Mouse (Mus musculus) adrenal gland, postnatal 36 days (tissue): ENCODE measurements at regions not wholly inside any gene's neighbourhood (a gene's known extent, or its start where the extent isn't known, plus 50 kb on each side); places are given as distances from the start of the nearest gene placed in this dataset.
A peak's percentile ranks its signal among the peaks of the same experiment; 100 is the strongest.

Experiments used
- DNase-seq, 2 experiments: peaks; one replicate each; pipeline ENCODE4 v3.0.0; 2021; ENCODE audit warnings: mixed read lengths in 1 of 2

DNA sequence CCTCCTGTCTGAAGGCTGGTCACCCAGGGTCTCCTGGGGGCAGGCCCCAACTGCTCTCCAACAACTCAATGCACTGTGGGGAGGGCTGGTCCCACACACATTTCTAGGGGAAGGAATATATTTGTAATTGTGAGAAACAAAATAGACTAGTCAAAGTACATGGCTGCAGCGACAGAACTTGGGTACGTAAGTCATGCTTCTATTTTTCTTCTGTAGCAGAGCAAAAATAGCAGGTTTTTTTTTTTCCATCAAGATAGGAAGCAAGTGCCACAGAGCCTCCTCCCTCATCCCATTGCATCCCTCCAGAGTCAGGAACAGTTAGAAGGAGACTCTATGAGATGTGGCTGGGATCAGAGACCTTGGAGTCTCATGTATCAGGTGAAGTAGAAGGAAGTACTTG is 124.9 kb upstream of the Tnr start:
- no peak for DNase-seq

DNA sequence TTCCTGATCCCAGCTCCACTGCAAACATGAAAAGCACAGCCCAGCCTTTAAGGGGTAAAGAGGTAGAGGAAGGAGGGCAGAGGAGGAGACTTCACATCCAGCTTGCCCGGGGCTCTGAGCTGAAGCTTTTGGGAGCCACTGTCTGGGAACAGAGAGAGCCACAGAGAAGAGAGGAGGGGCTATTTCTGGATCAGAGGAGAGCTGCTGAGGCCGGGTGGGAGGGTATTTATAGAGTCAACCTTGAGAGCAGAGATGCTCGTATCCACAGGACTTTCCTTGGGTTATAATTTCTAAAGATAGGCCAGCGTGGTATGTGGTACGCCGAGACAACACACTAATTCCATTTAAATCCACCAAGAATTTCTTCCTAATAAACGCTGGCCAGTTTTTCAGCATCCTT is 117.3 kb upstream of the Tnr start:
- DNase-seq = no peak

DNA sequence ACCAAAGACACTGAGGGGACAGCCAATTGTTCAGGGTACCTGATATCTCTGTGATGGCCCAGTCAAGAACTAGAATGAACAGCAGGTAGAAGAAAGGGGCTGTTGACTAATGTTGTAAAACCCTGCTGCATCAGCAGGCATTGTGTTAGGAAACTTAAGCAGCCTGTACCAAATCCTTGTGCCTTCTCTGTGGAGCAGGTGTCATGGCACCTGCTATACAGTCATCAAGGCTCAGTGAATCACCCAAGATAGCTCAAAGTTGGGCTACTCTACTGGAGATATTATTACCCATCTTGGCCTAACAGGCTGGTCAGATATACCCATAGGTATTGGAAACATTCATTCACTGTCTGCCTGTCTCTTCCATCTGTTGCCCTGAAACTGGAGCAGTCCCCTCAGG is 116.8 kb upstream of the Tnr start:
- DNase-seq = no peak

DNA sequence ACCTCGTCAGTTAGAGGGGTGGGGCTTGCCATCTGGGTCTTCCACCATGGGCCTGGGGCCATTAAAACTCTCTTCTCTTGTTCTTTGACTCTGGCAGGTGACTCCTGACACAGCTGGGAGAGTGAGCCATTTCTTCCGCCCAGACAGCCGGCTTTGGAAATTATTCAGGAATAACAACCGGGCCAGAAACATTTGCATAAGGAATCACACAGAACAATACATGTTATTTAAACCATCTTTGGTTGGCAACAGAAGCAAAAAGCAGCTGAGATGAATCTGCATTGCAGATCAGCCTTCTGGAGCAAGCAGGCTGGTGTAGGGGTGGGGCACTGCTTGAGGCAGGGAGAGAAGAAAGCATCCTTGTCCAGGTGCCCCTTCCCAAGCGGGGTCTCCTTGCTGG is 110.2 kb upstream of the Tnr start:
- no peak for DNase-seq

GRCm38 (mm10) chr1:159415656-159416055 is 107.9 kb upstream of the Tnr start:
- no peak for DNase-seq

GRCm38 (mm10) chr1:159417176-159417575 is 106.4 kb upstream of the Tnr start:
- DNase-seq = peak; percentile 53 to 66

DNA sequence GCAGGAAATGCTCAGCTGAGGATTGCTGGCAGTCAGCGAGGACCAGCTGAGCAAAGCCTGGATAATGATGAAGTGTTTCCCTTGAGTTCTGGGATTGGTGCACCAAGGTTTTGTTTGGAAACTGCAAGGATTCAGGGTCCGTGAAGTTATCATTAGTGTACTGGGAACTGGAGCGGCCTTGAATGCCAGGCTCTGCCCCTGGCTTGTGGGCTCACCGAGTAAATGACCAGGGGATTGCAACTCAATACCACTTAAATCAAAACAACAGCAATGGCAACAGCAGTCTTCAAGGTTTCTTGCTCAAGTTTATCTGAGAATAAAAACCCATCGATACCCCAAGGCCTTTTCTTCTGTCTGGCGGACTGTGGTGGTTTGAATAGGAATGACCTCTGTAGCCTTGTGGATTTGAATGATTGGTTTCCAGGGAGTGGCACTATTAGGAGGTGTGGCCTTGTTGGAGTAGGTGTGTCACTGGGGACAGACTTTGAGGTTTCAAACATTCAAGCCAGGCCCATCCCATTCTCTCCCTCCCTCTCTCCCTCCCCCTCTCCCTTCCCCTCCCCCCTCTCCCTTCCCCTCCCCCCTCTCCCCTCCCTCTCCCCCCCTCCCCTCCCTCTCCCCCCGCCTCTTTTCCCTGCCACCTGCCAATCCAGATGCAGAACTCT is 104.1 kb upstream of the Tnr start:
- peak in 1 of 2 experiments; percentile 43 for DNase-seq

DNA sequence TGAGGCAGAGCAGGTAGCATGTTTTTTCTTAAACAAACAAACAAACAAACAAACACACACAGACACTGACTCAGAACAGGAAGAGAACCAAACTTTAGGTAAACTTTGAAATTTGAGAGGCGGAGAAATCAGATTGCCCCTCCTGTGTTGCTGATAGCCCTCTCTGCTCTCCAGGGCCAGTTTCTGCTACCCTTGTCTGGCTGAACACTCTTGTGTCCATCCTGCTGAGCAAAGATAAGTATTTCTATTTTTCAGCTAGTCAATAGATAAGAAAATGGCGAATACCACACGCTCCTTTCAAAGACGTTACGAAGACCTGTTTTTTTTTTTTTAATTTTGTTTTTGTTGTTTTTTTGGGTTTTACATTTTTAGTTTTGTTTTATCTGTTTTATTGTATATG is 103.4 kb upstream of the Tnr start:
- DNase-seq = no peak

DNA sequence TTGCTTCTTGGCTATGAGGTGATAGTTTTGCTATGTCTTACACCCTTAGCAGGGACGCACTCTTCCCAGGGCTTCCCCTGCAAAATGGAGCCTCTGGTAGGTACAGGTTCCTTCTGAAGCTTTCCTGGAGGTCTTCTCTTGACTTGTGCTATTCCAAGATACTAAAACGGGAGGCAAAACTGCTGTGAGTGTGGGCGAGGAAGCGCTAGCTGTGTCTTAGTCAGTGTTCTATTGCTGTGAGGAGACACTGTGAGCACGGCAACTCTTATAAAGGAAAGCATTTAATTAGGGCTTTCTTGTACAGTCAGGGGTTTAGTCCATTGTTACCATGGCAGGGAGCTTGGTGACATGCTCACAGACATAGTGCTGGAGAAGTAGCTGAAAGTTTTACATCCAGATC is 99.9 kb upstream of the Tnr start:
- DNase-seq = no peak

DNA sequence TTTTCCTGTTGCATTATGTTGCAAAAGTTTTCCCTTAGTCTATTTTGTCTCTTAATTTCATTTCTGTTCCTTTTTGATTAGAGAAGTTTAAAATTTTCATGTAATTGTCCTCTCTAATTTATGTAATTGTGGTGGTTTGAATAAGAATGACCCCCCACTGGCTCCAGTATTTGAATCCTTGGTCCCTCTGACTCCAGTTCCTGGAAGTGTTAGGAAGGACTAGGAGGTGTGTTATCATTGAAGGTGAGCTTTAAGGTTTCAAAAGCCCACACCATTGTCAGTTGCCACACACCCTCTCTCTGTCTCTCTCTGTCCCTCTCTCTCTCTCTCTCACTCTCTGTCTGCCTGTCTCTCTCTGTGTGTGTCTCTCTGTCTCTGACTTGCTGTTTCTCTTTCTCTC is 93.6 kb upstream of the Tnr start:
- no peak for DNase-seq

- no peak for DNase-seq
Measured at GRCm38 (mm10) chr1:159433521-159433920, 90.0 kb upstream of the Tnr start.

- no peak for DNase-seq
Measured at GRCm38 (mm10) chr1:159440770-159441169, 82.8 kb upstream of the Tnr start.

- DNase-seq = no peak
Measured at GRCm38 (mm10) chr1:159444093-159444492, 79.5 kb upstream of the Tnr start.

DNA sequence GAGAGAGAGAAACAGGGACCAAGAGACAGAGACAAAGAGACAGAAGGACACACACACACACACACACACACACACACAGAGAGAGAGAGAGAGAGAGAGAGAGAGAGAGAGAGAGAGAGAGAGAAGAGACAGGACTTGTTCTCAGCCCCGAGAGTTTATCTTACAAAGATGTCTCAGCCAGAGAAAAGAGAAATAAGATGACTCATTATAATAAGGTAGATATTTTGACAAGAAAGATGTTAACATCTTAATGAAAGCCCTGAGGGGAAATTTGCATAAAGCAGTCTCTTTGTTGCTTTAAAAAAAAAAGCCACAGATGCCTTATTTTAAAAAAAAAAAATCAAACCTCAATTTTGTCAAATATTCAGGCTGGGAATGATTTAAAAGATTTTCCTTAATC is 78.1 kb upstream of the Tnr start:
- DNase-seq = no peak

GRCm38 (mm10) chr1:159451462-159451861 is 72.1 kb upstream of the Tnr start:
- DNase-seq = no peak

- DNase-seq = no peak
Measured at GRCm38 (mm10) chr1:159460876-159461275, 62.7 kb upstream of the Tnr start.

- no peak for DNase-seq
Measured at GRCm38 (mm10) chr1:159470941-159471340, 52.6 kb upstream of the Tnr start.
